Mouse (Mus musculus) kidney, adult 9 months (tissue): ENCODE results near the gene Ift46.
A peak's percentile ranks its signal among the peaks of the same experiment; 100 is the strongest.
"Not testable (repeated sequence)": the region's sequence is repeated elsewhere in the genome, so short reads cannot be mapped to it uniquely, and the experiment has no call there.

Experiments used
- DNase-seq: peaks from one replicate; pipeline ENCODE4 v3.0.0; 2022

The Ift46 gene

DNA sequence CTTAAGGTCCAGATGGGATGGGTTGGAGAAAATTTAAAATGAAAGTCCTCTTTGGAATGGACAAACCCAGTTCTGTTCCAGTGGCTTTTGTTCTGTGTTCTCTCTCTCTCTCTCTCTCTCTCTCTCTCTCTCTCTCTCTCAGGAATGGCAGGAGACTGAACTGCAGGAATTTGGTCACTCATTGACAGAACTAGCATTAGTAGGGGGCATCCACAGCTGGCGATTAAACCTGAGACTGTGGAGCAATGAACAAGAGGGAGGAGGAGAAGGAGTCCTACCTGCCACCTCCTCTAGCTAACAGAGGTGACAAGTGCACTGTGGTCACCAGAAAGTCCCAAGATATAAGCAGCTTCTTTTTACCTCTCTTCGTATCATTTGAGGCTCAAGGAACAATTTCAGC, 31.4 kb upstream of the Ift46 start:
- DNase-seq = peak; percentile 72

DNA sequence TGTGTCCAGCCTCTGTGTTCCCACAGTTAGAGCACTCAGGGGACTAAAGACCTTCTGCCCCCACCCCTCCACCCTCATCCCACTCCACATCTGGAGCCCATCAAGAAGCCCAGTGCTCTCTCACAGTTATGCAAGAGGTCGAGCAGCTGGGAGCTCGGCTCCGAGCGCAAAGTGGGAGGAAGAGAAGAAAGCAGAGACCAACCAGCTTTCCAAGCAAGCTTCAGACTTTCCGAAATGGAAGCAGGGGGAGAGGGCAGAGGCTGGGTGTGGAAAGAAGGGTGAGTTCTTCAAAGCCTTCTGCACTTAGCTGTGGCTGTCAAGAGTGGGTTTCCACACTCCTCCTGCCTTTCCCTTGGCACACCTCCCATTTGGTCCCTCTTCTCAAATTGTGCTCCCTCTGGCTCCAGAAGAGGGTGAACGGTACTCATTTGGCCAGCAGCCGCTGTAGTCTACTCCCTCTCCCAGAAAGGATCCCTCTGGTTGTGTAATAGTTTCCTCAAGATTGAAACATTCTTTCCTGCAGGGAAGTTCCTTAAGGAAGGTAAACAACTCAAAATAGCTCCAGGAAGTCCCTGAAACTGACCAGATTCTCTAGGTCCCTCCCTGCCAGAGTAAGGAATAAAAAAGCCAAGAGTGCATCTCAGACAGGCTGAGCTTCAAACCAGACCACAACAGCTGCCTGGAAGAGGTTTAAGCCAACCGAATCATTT, 30.3 kb upstream of the Ift46 start:
- DNase-seq = peak; percentile 65

DNA sequence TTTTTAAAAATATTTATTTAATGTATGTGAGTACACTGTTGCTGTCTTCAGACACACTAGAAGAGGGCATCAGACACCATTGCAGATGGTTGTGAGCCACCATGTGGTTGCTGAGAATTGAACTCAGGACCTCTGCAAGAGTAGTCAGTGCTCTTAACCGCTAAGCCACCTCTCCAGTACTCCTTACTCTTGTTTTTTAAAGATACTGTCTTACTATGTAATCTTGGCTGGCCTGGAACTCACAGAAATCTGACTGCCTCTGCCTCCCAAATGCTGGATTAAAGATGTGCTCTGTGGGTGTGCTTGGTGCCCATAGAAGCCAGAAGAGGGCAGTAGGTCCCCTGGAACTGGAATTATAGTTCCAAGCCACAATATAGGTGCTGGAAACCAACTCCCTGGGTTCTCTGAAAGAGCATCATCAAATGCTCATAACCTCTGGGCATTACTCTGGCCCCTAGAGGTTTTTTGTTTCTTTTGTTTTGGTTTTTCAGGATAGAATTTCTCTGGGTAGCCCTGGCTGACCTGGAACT, 27.0 kb upstream of the Ift46 start:
- DNase-seq = no peak

DNA sequence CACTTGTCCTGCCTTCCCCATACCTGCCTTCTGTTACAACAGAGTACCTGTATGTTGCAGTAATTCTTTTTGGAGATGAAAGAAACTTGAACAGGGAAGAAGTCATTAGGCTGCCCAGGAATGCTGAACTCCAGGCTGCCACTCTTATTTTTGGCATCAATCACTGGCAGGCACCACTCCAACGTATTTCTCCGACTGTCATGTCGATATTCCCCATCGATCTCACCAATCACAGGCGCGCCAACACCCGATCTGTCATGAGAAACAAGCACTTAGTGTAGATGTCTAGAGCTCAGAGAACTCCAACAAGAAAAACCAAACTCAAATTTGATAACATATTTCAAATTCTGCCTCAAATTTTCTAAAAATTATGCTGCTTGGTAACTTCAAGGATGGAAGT, 22.3 kb upstream of the Ift46 start:
- DNase-seq = no peak

DNA sequence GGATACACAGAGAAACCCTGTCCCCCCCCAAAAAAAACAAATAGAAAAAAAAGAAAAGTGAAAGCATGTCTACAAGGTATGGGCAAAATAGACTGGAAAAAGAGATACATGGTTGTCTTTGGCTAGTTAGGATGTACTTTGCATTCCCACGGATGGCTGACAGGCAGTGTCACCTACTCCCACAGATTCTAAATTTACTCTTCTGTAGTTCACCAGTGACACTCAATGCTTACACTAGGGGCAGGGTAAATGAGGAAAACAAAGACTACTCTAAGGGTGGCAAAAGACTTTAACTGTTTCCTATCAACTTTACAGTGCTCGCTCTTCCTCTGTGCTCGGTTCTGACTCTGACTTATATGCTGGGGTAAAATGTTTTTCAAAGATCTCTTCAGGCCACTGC, 21.0 kb upstream of the Ift46 start:
- no peak for DNase-seq

DNA sequence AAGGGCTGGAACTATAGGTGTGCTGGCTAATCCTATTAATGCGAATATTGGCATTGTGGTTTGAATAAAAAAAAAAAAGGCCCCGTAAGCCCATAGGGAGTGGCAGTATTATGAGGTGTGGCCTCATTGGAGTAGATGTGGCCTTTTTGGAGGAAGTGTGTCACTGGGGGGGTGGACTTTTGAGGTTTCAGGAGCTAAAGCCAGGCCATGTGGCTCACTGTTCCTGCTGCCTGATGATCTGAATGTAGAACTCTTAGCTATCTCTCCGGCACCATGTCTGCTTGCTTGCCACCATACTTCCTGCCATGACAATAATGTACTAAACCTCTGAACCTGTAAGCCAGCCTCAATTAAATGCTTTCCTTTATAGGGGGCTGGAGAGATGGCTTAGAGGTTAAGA, 20.4 kb upstream of the Ift46 start:
- no peak for DNase-seq

DNA sequence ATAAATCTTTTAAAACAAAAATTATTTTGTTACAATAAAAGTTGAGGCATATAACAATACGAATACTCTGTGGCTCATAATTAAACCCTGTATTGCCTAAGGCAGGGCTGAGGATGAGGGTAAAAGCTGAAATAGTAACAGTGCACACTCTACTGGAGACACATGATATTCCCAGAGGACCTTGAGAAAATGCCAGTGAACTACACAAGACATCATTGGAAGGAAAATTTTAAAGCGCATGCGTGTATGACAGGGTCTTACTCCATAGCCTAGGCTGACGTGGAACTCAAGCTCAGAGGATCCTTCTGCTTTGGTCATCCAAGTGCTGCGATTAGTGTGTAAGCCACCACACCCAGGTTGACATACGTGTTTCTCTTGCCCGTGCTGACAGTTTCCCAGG, 19.2 kb upstream of the Ift46 start:
- peak; percentile 44 for DNase-seq

DNA sequence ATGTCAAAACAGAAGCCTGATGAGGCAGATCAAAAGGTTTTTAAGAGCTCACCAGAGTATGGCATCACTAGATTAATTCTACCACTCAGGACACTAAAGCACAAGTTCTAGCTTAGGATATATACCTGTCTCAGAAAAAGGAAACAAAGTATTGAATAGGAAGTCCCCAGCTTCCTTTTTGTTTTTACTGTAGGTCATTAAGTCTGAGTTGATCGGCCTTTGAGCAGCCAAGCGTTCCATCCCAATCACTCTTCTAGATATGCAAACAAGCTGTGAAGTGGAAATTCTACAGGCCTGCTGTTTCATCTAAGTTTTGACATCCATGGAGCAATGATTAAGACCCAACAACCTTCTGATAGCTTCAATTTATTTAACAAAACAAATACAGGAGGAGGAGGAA, 6.8 kb upstream of the Ift46 start:
- no peak for DNase-seq

DNA sequence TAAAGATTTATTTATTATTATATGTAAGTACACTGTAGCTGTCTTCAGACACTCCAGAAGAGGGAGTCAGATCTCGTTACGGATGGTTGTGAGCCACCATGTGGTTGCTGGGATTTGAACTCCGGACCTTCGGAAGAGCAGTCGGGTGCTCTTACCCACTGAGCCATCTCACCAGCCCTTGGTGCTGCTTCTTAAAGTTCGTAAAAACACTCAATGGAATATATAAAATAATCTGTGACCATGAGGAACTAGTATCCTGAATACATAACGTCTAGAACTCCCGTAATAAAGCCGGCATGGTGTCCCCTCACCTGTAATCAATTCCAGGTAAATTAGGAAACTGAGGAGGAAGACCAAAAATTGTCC, 304 bp downstream of the Ift46 start:
- DNase-seq = not testable (repeated sequence)

DNA sequence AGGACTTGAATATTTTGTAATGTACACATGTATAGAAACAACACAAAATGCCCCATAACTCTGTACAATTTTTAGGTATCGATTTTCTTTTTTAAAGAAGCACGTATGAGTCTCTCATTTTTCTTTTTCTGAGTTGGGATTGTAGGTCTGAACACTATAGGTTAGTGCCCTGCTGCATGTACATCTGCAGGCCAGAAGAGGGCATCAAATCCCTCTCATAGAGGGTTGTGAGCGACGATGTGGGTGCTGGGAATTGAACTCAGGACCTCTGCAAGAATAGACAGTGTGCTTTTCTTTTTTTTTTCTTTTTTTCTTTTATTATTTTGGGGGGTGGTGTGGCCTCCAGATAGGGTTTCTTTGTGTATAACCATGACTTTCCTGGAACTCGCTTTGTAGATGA, 3.7 kb downstream of the Ift46 start:
- DNase-seq = no peak

DNA sequence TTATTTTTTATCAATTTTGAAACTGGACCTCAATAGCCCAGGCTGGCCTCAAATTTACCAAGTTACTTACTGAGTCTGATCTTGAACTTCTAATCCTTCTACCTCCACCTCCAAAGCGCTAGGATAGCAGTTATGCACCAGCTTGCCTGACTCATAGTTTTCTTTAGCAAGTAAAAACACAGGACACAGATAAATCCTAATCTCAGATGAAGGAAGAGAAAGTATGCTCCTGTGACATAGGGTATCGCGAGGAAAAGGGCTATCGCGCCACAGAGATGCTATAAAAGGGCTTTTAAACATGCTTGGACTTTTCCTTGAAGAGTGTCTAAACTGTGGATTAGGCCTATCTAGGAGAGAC, 4.7 kb downstream of the Ift46 start:
- no peak for DNase-seq

DNA sequence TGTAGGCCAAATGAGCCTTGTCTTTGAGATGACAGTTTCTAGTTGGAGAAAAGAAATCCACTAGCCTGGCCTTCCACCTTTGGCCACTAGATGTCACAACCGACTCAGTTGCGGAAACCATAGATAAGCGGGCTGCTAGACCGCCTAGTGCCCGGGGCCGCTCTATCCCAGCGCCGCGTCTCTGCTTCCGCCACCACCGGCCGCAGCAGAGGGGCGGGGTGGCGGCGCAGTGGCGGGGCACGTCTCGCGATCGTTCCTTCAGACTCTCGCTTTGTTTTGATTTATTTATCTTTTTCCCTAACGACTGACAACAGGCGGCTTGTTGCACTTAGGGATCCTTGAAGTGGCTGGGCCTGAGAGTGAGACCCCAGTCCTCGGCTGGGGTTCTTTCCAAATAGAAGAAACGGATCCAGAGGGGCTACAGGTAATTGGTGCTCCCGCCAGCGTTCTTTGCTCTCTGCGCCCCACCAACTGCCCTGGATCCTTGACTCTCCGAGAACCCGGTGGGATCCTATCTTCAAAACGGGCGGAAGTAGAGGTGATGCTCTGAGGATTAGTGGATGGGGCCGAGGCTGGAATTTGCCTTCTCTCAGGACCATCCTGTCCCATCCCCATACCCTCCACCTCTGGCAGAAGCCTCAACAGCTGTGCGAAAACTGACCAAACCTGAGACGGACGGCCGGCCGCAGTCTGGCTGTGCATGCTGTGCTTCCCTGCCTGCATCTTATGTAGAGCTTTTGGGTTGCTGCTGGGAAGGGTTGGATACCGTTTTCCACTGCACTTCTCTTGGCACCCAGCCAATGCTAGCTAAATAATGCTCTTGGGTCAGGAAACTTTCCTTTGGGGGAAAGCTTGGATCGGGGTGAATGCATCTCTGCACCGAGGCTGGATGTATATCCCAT, 5.3 kb downstream of the Ift46 start:
- DNase-seq = peak; percentile 98

DNA sequence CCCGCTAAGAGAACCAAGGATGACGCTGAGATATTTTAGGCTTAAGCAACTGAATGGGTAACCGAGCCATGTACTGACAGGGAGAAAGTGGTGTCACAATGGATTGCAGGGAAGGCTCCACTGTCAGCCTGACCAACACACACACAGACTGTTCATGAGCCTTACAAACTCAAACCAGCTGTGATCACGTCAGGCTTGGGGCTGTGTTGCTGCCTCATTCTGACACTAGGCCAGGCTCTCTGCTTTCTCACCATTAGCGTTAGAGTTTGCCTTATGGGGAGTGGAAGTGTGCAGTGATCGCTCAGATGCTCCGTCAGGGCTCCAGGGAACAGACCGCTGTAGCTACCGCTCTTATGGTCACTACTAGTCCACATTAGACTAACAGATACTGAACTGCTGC, 25.1 kb downstream of the Ift46 start:
- DNase-seq = no peak

DNA sequence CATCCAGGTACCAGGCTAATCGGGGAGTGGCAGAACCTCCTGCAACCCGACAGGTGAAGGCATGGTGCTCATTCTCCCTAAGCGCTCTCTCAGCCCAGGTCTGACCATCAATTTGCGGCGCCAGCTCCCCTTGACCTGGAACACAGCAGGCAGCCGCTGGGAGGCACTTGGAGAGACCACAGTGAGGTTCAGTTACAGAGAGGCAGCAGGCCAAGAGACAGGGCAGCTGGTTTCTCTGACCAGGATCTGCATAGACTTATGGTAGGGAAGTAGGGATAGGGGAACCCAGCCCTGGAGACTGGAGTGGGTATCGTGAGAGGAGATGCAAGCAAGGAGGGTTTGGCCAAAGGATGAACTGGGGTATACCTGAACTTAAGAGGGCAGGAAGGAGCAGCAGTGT, 30.6 kb downstream of the Ift46 start:
- DNase-seq = peak; percentile 37

DNA sequence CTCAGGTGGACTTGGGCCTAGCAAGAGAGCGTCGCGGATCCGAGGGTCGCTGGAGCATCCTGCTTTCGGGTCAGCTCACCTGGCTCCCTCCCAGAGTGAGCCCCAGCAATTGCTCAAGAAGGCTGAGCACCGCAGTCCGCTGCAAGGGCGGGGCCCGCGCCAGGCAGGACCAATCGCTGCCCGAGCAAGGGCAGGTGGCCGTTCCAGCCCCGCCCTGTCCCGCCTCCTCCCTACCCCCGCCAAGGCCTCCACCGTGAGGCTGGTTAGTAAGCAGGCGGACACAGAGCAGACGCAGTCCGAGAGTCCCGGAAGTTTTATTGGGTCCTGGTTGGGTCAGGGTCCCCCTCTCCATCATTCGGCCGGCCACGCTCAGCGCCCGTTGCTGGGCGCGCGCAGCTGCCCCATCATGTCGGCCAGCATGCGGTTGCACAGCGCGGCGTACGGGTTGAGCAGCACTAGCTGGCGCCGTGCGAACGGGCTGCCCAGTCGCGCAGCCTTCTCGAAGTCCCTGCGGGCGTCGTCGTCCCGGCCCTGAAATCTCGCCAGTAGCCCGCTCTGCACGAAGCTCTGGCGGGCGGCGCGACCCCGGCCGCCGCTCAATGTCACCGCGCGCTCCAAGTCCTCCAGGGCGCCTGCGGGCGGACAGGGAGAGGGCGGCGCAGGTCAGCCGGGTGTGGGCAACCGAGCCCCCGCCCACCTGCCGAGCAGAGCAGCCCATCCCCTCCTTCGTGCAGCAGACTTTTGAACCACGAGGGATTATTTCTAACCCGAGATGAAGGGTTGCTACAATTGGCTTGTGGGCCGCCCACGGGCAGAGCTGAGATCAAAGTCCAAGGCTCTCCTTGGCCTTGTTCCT, 31.6 kb downstream of the Ift46 start, which contains the start of gene Tmem25:
TSS of gene Tmem25 (minus strand) at position 206 of the 856 bp plus-strand sequence.
- DNase-seq = peak; percentile 94

DNA sequence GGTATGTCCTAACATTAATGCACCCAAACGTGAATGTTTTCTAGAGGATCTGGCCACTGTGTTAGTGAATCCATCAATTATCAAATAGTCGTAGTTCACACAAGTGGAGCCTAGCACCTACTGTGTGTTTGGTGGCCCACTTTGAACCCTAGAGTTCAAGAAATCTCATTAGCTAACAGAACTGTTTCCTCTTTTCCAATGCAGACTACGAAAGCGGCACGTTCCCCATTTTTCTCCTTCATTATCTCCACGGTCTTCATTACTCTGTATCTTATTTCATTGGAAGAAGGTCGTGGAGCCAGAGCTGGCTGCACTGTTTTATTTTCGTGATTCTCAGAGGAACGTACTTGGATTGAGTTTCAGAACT, 32.2 kb downstream of the Ift46 start:
- DNase-seq = no peak

DNA sequence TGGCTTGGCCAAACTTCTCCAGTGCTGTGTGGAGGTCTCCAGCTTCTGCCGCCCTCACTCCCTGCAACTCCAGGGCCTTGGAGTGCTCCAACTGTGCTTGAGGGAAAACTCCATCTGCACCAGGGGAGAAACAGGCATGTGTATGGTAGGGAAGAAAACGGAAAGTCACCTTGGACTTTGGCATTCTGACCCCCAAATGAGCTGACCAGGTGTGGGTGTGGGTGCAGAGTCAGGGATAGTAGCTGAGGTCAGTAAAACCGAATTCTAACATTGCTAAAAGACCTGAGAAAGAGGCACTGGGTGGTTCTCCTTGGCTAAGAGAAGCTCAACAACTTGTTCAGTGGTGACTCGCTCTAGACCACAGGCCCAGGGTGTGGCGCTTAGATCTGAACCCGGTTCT, 34.0 kb downstream of the Ift46 start:
- DNase-seq = peak; percentile 73

DNA sequence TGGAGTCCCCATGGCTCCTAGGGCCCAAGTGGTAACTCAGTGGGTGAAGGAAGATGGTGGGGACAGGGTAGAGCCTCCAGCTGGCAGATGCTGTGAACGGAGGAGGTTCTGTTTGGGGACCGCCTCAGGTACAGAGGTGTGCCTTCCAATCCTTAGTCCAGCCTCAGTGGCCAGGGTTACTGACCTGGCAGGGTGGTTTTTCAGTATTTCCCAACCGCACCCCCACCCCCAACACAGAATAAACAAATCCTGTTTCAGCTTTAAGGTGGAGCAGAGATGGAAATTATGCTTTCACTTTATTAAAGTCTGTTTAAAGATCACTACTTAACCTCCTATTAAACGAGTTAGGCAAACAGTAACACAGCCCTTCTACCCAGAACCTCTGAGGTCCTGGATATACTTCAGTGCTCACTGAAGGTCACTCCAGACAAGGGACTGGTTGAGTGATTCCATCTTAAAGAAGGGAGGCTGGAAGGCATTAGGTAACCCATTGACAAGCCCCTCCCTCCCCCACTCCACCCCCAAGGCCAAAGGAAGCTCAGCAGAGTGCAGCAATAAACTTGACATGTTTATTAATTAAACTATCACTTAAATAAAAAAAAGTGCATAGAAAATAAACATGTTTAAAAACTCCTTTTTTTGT, 35.2 kb downstream of the Ift46 start, which contains the start of gene Ttc36:
TSS of gene Ttc36 (minus strand) at position 265 of the 643 bp plus-strand sequence.
- peak; percentile 94 for DNase-seq

DNA sequence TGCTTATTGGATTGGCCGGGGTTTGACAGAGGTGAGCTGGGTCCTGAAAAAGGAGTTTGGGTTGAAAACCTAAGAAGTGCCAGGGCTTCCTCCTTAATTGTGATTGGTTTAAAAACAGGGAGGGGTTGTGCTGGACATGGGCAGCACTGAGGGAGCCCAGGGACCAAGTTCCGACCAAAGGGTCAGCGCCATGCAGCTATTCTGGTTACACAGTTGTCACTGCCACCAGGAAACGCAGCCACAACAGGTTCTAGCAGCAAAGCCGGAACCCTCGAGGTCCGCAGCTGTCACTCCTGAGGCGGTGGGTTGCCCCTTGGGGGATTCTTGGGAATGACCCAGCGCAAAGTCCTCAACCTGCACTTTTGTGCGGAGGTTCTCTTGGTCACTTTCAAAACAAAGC, 37.0 kb downstream of the Ift46 start:
- DNase-seq = peak; percentile 82

DNA sequence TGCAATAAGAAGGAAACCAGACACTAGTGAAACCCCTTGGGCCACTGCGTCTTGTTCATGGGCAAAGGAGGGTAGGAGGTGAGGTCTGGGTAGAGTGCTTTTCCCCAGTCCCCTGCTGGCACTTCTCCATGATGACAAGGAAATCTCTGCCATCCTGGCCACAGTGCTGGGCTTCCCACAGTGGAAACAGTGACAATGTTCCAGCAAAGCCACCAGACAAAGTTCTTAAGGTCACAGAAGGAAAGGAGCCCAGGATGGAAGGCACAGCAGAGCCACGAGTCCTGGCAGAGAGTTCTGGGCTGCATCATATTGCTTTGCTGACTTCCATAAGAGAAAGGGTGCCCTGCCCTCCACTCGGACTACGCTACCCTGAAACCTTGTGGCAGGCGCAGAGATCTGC, 37.8 kb downstream of the Ift46 start:
- DNase-seq = no peak

DNA sequence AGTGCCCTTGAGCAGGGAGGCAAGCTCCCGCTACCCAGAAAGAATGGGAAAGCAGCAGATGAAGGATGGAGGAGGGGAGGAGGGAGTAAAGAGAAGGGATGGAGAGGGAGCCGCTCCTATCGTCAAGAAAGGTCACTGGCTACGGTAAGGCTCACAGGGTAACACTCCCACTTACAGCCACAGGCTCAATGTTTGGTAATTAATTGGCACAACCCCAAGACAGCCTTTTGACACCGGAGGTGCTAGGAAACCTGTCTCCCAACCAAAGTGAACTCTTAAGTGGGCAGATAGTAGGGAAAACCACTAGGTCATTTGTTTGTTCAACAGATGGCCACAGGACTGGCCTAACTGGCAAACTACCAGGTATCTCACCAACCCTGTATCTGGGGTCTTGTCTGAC, 39.4 kb downstream of the Ift46 start:
- no peak for DNase-seq

DNA sequence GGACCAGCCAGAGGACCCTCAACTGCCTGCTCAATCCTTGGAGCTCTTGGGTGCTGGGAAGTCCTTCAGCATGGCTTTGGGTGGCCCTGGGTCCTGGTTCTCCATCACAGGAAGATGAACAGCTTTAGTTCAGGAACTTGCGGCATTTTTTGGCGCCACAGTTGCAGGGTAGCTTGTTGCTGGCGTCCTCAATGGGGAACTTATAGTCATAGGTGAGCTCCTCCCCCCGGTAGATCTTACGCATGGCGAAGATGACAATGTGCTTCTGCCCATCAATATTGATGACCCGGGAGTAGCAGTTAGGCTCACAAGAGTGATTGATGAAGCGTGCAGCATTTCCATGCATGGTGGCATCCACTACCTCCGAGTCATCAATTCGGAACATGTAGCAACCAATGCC, 40.1 kb downstream of the Ift46 start:
- DNase-seq = no peak

DNA sequence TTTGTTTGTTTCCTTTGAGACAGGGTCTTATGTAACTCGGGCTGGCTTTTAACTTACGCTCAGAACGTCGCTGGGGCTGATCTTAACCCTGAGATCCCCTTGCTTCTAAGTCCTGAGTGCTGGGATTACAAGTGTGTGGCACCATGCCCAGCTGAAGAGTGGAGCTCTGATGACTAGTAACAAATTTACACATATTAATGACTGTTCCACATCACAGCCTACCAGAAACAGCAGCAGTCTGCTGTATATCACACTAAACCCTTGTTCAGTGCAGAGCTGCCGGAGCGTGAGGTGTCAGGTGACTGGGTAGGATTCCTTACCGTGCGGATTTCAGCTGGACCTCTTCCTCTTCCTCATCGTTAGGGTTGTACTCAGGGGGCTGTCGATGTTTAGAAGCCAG, 42.6 kb downstream of the Ift46 start:
- peak; percentile 44 for DNase-seq
